Mouse (Mus musculus) heart, embryonic 11.5 days (tissue): ENCODE measurements around the gene Med16. TPM values are rescaled to one million over a fixed set of nuclear protein-coding genes. Genes with fewer than 3 reads are reported as not detected.
A peak's percentile ranks its signal among the peaks of the same experiment; 100 is the strongest.

Source experiments
- ATAC-seq: fragments of 200-750 bp; cut with Nextera tagmentation; replicated peaks from 2 replicates; pipeline ENCODE4 v1.8.0; 2017; ENCODE audit warnings: moderate library complexity; ENCODE audit not compliant: insufficient number of reproducible peaks, low FRiP score, low TSS enrichment
- H3K27ac ChIP-seq: fragments of 300-500 bp; sonication (generic); 2 replicates; pipeline ENCODE4 v1.5.1; 2014; ENCODE audit warnings: mild to moderate bottlenecking, low read depth, low read length
- H3K27me3 ChIP-seq: fragments of 300-500 bp; sonication (generic); 2 replicates; pipeline ENCODE4 v1.6.1; 2014; ENCODE audit warnings: mild to moderate bottlenecking, low read length, mixed read lengths; ENCODE audit not compliant: control insufficient read depth, insufficient read depth
- H3K36me3 ChIP-seq: fragments of 300-500 bp; sonication (generic); 2 replicates; pipeline ENCODE4 v1.6.1; 2014; ENCODE audit warnings: mild to moderate bottlenecking, low read length, moderate library complexity, mixed read lengths; ENCODE audit not compliant: control insufficient read depth, insufficient read depth
- H3K4me1 ChIP-seq: fragments of 300-500 bp; sonication (generic); 2 replicates; pipeline ENCODE4 v1.6.1; 2014; ENCODE audit warnings: low read length; ENCODE audit not compliant: control insufficient read depth, insufficient read depth
- H3K4me2 ChIP-seq: fragments of 300-500 bp; sonication (generic); 2 replicates; pipeline ENCODE4 v1.6.1; 2014; ENCODE audit warnings: mild to moderate bottlenecking, moderate library complexity
- H3K4me3 ChIP-seq: fragments of 300-500 bp; sonication (generic); 2 replicates; pipeline ENCODE4 v1.5.1; 2014; ENCODE audit warnings: low read depth, low read length
- H3K9ac ChIP-seq: fragments of 300-500 bp; sonication (generic); 2 replicates; pipeline ENCODE4 v1.6.1; 2014; ENCODE audit warnings: mild to moderate bottlenecking, low read depth, low read length, moderate library complexity
- H3K9me3 ChIP-seq: fragments of 300-500 bp; sonication (generic); replicated peaks from 2 replicates; pipeline ENCODE4 v1.6.1; 2016; ENCODE audit warnings: low read length; ENCODE audit not compliant: control insufficient read depth
- WGBS: fragments of 180-500 bp; shearing (Covaris S2); extraction: QIAGEN DNeasy Blood & Tissue Kit; methylation state at CpG from one replicate; pipeline ENCODE4 v1.1.7; 2014; ENCODE audit not compliant: insufficient replicate concordance; 5-methylcytosine and 5-hydroxymethylcytosine counted together
- polyA plus RNA-seq: library from polyadenylated mRNA; unstranded; fragments of >200 nt; fragmentation: Nextera tagmentation; extraction: Ambion mirVana; gene quantifications from 2 replicates; pipeline ENCODE4 v1.2.1, GENCODE M21; 2014

Med16 gene
- polyA plus RNA-seq, 1 experiment from 2014 or later = 30.9 TPM

DNA sequence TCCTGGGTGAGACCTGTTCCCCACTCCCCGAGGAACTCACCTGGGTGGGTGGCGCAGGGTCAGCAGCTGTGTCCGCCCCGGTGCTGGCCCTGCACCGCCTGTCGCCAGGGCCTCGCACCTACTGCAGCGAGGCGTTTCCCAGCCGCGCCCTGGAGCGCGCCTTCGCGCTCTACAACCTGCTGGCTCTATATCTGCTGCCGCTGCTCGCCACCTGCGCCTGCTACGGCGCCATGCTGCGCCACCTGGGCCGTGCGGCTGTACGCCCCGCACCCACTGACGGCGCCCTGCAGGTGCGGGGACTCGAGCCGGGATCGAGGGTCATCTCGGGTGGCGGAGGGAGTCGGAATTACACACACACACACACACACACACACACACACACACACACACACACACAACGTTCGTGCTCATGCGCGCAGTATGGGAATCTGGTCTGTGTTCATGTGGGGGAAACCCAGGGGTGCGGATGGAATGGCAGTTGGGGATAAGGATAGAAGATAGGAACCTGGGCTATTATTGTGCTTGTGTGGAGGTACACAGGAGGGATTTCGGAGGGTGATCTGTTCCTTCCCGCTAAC lies 12.3 kb upstream of the Med16 start, which contains the start of gene R3hdm4:
TSS of gene R3hdm4 (minus strand) at position 251 of the 578 bp plus-strand sequence.
- Histone ChIP-seq H3K4me1 (peaks cover 37% of the 10 kb centered on the region), H3K4me2 (peak within 1 kb of the TSS; percentile 63), H3K9ac (no peak within 1 kb of the TSS), H3K9me3 (no peaks in the 10 kb centered on the region), H3K27me3 (peaks cover 63% of the 10 kb centered on the region), H3K27ac (no peak within 1 kb of the TSS), H3K36me3 (no peaks in the 10 kb centered on the region), H3K4me3 (peak within 1 kb of the TSS; percentile 39)
- ATAC-seq = no peak
- 9% methylated on average over 41 of the region's 41 CpGs for WGBS

DNA sequence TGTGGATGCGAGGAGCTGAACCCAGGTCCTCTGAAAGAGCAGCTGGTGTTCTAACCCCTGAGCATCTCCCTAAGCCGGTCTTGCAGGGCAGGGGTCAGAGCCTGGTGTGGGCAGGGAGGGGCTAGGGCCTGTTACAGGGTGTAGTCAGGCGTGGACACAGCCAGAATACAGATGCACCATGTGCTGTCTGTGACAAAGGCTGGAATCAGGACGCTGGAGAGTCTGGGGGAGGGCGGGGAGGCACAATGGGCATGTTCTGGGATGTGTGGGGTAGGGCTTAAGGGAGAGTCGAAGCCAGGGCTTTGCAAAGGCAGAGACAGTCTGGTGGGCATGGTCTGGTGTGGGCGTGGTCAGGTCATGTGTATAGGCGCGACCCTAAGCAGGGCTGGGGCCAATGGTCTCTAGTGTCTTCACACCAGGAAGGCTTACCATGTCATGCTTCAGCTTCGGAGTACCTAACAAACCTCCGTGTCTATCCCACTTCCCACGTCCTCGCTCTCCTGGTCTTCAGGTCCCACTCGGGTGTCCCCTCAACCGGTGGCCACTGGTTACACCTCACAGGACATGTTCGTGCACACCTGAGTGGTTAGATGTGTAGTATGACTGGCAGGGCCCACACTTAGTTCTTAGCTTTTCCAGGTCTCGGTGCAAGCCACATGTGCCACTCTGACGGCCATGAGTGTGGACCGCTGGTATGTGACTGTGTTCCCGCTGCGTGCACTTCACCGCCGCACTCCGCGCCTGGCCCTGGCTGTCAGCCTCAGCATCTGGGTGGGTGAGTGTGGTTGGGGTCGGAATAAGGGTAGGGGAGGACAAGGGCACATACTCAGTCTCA lies 11.6 kb upstream of the Med16 start:
- Histone ChIP-seq H3K4me2 (peak overlapping the region; percentile 63; the same call in 1 of the 2 replicates), H3K9ac (no peak overlapping the region), H3K4me1 (peaks cover 38% of the 10 kb centered on the region)

DNA sequence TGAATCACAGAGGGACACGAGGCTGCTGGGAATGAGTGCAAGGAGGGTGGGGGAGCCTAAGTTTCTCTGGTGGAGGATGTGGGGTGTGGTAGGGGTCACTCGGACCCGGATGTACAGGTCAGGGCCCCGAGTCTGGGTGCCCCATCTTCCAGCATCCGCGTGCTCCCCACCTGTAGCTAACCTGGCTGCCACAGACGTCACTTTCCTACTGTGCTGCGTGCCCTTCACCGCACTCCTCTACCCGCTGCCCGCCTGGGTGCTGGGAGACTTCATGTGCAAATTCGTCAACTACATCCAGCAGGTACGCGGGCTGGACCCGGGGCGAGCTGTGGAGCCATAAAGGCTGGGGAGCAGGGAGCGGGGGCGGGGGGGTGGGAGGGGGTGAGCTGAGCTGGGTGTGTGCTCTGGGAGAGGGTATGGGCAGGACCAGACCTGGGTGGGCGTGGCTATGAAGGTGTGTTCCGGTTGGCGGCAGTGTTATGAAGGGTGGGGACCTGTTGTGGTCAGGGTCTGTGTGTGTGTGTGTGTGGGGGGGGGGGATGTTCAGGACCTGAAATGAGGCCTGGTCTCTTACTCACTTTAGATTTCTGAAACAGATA lies 10.6 kb upstream of the Med16 start:
- no peak for ATAC-seq
- peaks cover 46% of the 10 kb centered on the region for H3K4me1 ChIP-seq
- H3K9ac ChIP-seq = peak overlapping the region; percentile 28; the same call in 1 of the 2 replicates
- peak overlapping the region; percentile 19; the same call in 1 of the 2 replicates for H3K4me3 ChIP-seq
- peaks cover 63% of the 10 kb centered on the region for H3K27me3 ChIP-seq
- peak overlapping the region; percentile 60 for H3K4me2 ChIP-seq
- H3K9me3 ChIP-seq = no peaks in the 10 kb centered on the region
- H3K27ac ChIP-seq = no peak overlapping the region
- WGBS = 4% methylated on average over 21 of the region's 21 CpGs
- no peaks in the 10 kb centered on the region for H3K36me3 ChIP-seq

More for the DNA sequence above, 11.6 kb upstream of the Med16 start:
- Histone ChIP-seq H3K36me3 (no peaks in the 10 kb centered on the region), H3K4me3 (peak overlapping the region; percentile 39), H3K27me3 (peaks cover 63% of the 10 kb centered on the region), H3K9me3 (no peaks in the 10 kb centered on the region), H3K27ac (no peak overlapping the region)
- ATAC-seq = no peak
- WGBS = 24% methylated on average over 26 of the region's 26 CpGs

DNA sequence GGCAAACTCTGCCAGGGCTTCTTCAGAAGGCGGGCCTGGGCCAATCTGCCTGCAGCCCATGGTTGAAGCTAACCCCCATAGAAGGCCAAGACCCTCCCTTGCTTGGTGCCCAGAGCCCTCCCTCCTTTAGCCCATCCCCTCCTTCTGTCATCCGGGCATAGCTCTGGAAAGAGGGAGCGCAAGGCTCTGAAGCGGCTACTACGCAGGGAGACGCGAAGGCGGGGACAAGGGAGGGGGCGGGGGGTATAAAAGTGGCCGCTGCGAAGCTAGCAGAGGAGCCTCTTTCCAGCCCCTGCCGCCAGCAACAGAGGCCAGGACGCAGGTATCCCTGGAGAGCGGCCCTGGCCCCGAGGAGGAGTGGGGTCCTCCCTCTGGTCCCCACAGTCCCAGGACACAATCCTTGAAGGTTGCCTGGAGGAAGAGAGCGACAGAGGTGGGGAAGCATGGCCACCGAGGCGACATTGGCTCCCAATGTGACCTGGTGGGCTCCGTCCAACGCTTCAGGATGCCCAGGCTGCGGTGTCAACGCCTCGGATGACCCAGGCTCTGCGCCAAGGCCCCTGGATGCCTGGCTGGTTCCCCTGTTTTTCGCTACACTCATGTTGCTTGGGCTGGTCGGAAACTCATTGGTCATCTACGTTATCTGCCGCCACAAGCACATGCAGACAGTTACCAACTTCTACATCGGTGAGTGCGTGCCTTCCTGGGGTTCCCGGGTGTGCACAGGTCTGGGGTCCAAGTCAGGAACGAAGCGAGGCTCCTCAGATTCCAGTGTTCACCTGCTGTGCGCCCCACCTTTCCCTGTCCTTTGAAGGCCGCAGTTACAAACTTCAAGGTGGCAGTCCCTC lies 9.7 kb upstream of the Med16 start:
- Histone ChIP-seq H3K36me3 (no peaks in the 10 kb centered on the region), H3K4me3 (peak overlapping the region; percentile 13), H3K27ac (no peak overlapping the region), H3K4me2 (peak overlapping the region; percentile 60), H3K27me3 (peaks cover 61% of the 10 kb centered on the region), H3K4me1 (peaks cover 51% of the 10 kb centered on the region), H3K9ac (peak overlapping the region; percentile 31; the same call in 1 of the 2 replicates), H3K9me3 (no peaks in the 10 kb centered on the region)
- ATAC-seq = no peak
- WGBS = 5% methylated on average over 35 of the region's 35 CpGs

DNA sequence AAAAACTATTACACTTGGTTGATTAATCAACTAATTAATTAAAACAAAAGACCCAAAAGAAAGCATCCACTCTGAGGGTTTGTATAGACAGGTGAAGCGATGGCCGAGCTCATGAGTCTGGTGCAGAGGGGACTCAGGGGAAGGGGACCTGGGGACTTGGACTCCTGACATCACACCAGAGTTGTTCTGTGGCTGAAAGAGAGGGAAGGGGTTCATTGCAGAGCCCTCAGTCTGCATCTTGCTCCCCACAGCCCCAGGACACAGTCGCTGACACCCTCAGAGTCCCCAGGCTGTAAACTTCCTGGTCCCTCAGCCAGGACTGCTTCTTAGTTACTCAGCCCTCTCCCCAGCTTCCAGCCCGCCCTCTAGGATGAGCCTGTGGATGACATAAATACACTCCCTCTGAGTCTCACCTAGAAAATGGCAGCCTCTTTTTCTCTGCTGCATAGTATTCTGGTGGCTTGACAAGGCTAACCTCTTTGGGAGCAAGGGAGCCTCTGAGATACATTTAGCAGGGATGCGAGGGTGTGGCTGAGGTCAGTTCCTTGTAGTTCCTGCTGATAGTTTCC lies 8.9 kb upstream of the Med16 start:
- Histone ChIP-seq H3K9ac (no peak overlapping the region), H3K9me3 (no peaks in the 10 kb centered on the region), H3K4me1 (peaks cover 51% of the 10 kb centered on the region), H3K36me3 (no peaks in the 10 kb centered on the region), H3K27me3 (peaks cover 52% of the 10 kb centered on the region), H3K4me2 (peak overlapping the region; percentile 87), H3K27ac (no peak overlapping the region), H3K4me3 (peak overlapping the region; percentile 80)
- 62% methylated on average over 5 of the region's 5 CpGs for WGBS
- ATAC-seq = no peak

DNA sequence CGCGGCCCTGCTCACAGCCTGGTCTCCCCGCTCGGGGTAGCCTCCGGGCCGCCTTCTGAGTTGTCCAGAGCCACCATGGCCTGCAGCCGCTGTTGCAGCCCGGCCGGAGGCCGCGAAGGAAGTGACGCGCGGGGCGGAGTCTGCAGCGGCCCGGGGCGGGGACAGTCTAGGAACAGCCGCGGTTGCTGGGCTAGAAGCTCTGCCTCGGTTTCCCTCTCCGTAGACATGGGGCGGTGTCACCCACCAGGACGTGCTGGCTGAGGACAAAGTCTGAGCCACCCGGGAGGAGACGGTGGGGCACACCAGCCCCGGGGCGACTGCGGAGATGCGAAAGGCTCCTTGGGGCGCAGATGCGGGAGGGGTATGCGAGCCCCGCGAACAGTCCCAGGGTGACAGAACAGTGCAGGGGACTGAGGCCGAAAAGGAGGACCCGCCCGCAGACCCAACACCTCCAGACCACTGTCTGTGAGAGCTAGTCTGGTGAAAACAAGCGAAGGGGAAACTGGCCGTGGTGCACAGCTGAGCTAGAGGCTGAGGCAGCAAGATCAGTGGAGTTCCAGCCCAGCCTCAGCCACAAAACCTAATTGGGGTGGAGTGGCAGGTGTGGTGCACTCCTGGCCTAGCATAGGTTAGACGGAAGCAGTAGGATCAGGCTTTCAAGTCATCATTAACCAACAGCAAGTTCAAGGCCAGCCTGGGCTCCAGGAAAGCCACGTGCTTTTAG lies 8.2 kb upstream of the Med16 start, which contains the start of gene Kiss1r:
TSS of gene Kiss1r (plus strand) at position 164 of the 724 bp plus-strand sequence.
- Histone ChIP-seq H3K27ac (peak within 1 kb of the TSS; percentile 25), H3K9me3 (no peaks in the 10 kb centered on the region), H3K9ac (peak within 1 kb of the TSS; percentile 84), H3K36me3 (no peaks in the 10 kb centered on the region), H3K4me1 (peaks cover 51% of the 10 kb centered on the region), H3K4me2 (peak within 1 kb of the TSS; percentile 87), H3K27me3 (peaks cover 46% of the 10 kb centered on the region), H3K4me3 (peak within 1 kb of the TSS; percentile 80)
- peak; percentile 83 for ATAC-seq
- WGBS = 3% methylated on average over 42 of the region's 42 CpGs

DNA sequence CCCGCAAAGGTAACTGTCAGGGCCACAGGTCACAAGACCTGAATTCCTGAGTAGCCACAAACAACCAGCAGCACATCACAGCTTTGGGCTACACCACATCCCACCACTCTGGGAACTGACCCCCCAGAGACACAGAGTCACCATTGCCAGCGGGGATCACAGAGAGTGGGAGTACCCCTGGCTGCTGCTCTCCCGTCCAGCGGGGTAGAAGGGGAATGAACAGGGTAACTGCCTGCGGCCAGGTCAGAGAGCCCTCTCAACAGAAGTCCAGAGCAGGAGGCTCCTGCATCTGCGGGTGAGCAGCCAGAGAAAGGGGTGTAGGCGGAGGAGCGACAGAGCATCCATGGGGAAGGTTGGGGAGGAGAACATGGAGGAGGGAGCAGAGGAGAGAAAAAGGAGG lies 7.4 kb upstream of the Med16 start:
- Histone ChIP-seq H3K27me3 (peaks cover 37% of the 10 kb centered on the region), H3K27ac (no peak overlapping the region; the same call in 1 of the 2 replicates), H3K9ac (peak overlapping the region; percentile 84), H3K4me2 (peak overlapping the region; percentile 87), H3K9me3 (no peaks in the 10 kb centered on the region), H3K4me1 (peaks cover 44% of the 10 kb centered on the region), H3K4me3 (peak overlapping the region; percentile 80), H3K36me3 (peaks cover 4% of the 10 kb centered on the region; the same call in 1 of the 2 replicates)
- 8% methylated on average over 8 of the region's 8 CpGs for WGBS
- ATAC-seq = no peak
